Mouse (Mus musculus) E14TG2a.4 (cell line): Measurements from ENCODE around the gene Fli1.

Experiments
- CTCF ChIP-seq: conservative IDR thresholded peaks from 2 replicates; pipeline ENCODE4 v1.5.1; 2014; ENCODE audit warnings: low read length
- POU5F1 ChIP-seq: IDR thresholded peaks from 2 replicates; pipeline ENCODE4 v1.6.1; 2014; ENCODE audit warnings: low read length, borderline replicate concordance

DNA sequence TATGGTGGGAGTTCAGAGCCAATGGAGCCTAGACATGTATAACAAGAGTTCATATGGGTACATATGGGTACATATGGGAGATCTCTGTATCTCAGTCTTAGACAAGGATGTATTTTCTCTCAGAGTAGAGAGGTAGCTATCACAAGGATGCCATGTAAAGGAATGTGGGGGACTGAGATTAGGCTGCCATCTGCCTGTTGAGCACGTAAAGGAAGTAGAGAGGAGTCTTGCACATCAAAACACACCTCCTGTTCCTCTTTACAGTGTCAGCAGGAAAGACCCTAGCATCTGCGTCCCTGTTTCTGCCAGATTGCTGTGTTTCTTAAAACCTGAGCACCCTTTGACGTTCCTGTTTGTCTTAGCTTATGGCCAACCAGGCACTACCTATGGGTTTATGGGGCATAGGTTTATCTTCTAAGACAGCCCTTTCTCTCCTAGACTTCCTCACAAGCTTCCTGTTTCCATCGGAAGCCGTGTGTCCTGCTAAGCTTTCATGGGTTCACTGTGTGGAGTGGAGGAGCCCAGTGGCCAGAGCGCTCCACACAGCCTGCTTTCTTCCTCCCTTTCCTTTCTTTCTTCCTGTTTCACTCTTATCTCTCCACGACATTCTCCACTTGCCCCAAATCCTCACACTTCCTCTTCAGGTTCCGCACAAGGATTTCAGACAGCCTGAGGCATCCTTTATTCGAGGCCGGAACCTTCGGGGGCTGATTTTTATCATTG, 39.4 kb upstream of the Fli1 start:
- TF ChIP-seq CTCF: no peak
- TF ChIP-seq POU5F1: no peak
